Mouse (Mus musculus) E14TG2a.4 (cell line): ENCODE results near the gene Oit1.

Experiments used
- CTCF ChIP-seq: conservative IDR thresholded peaks from 2 replicates; pipeline ENCODE4 v1.5.1; 2014; ENCODE audit warnings: low read length
- POU5F1 ChIP-seq: IDR thresholded peaks from 2 replicates; pipeline ENCODE4 v1.6.1; 2014; ENCODE audit warnings: low read length, borderline replicate concordance

DNA sequence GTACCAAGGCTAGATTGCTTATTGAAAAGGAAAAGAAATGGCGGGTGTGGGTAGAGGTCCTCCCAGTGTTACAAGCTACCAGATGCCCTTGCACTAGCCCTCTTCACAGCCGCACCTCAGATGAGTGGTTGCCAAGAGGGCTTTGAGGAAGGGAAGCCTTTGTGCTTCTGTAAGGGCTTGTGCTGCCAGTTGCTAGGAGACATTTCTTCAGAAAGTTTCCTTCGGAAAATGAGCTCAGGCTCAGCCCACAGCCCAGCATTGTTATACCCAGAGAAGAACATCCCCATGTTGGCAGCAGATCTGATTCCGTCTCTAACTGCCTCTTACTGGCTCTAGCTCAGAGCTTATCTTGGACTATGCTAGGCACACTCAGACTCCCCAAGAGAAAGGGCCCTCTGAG lies 49.0 kb downstream of the Oit1 start:
- TF ChIP-seq CTCF (no peak), POU5F1 (no peak)
